Mouse (Mus musculus) kidney, postnatal 0 days (tissue): ENCODE data around the gene Scn3a. TPM values are rescaled to one million over a fixed set of nuclear protein-coding genes. Genes with fewer than 3 reads are reported as not detected.

ENCODE experiments used
- ATAC-seq: fragments of 200-750 bp; cut with Nextera tagmentation; replicated peaks from 2 replicates; pipeline ENCODE4 v1.8.0; 2017; ENCODE audit warnings: low read depth, moderate number of reproducible peaks, moderate TSS enrichment, moderate library complexity; ENCODE audit not compliant: low FRiP score
- DNase-seq: peaks from one replicate; pipeline ENCODE4 v3.0.0-alpha.2; 2016; ENCODE audit warnings: low spot score
- H3K27ac ChIP-seq: fragments of 300-500 bp; sonication (generic); 2 replicates; pipeline ENCODE4 v1.5.1; 2014; ENCODE audit warnings: mild to moderate bottlenecking
- H3K27me3 ChIP-seq: fragments of 300-500 bp; sonication (generic); 2 replicates; pipeline ENCODE4 v1.6.1; 2014; ENCODE audit warnings: low read length, mixed read lengths; ENCODE audit not compliant: insufficient read depth
- H3K36me3 ChIP-seq: fragments of 300-500 bp; sonication (generic); 2 replicates; pipeline ENCODE4 v1.6.1; 2014; ENCODE audit warnings: low read length, mixed read lengths; ENCODE audit not compliant: insufficient read depth
- H3K4me1 ChIP-seq: fragments of 300-500 bp; sonication (generic); replicated peaks from 2 replicates; pipeline ENCODE4 v1.6.1; 2014; ENCODE audit warnings: antibody characterized with exemption, low read length, mixed read lengths; ENCODE audit not compliant: insufficient read depth
- H3K4me2 ChIP-seq: fragments of 300-500 bp; sonication (generic); 2 replicates; pipeline ENCODE4 v1.6.1; 2014; ENCODE audit warnings: mild to moderate bottlenecking, low read length, moderate library complexity, mixed read lengths
- H3K4me3 ChIP-seq: fragments of 300-500 bp; sonication (generic); replicated peaks from 2 replicates; pipeline ENCODE4 v1.5.1; 2014; ENCODE audit warnings: low read depth, low read length
- H3K9ac ChIP-seq: fragments of 300-500 bp; sonication (generic); 2 replicates; pipeline ENCODE4 v1.6.1; 2014; ENCODE audit warnings: low read depth, low read length
- H3K9me3 ChIP-seq: fragments of 300-500 bp; sonication (generic); replicated peaks from 2 replicates; pipeline ENCODE4 v1.6.1; 2016; ENCODE audit warnings: low read length, inconsistent platforms, mixed read lengths
- CTCF ChIP-seq: IDR thresholded peaks from 2 replicates; pipeline ENCODE4 v1.5.1; 2016; ENCODE audit warnings: antibody characterized with exemption, low read depth, mild to moderate bottlenecking, moderate library complexity
- WGBS: fragments of 180-500 bp; shearing (Covaris S2); extraction: QIAGEN DNeasy Blood & Tissue Kit; methylation state at CpG from one replicate; pipeline ENCODE4 v1.1.7; 2014; 5-methylcytosine and 5-hydroxymethylcytosine counted together
- polyA plus RNA-seq: library from polyadenylated mRNA; unstranded; fragments of >200 nt; fragmentation: Nextera tagmentation; extraction: Ambion mirVana; gene quantifications from 2 replicates; pipeline ENCODE4 v1.2.1, GENCODE M21; 2015

The Scn3a gene
- polyA plus RNA-seq, 1 experiment from 2014 or later, result 0.25 TPM

- Histone ChIP-seq H3K27ac (no peak overlapping the region), H3K4me1 (no peaks in the 10 kb centered on the region), H3K9ac (no peak overlapping the region), H3K36me3 (no peaks in the 10 kb centered on the region), H3K4me3 (no peak overlapping the region), H3K27me3 (no peaks in the 10 kb centered on the region), H3K9me3 (no peaks in the 10 kb centered on the region), H3K4me2 (no peak overlapping the region)
- DNase-seq (no peak), ATAC-seq (no peak)
- 79% methylated on average over 6 of the region's 6 CpGs for WGBS
- no peak for TF ChIP-seq CTCF
Measured at GRCm38 (mm10) chr2:65548665-65549064, 18.8 kb downstream of the Scn3a start.

GRCm38 (mm10) chr2:65547341-65547740 is 20.1 kb downstream of the Scn3a start:
- Histone ChIP-seq H3K4me3 (no peak overlapping the region), H3K9ac (no peak overlapping the region), H3K9me3 (no peaks in the 10 kb centered on the region), H3K4me1 (no peaks in the 10 kb centered on the region), H3K36me3 (no peaks in the 10 kb centered on the region), H3K27me3 (no peaks in the 10 kb centered on the region), H3K4me2 (no peak overlapping the region), H3K27ac (no peak overlapping the region)
- no peak for TF ChIP-seq CTCF
- WGBS, result 49% methylated on average over 4 of the region's 4 CpGs
- no peak for ATAC-seq
- no peak for DNase-seq

GRCm38 (mm10) chr2:65542906-65543592 is 24.4 kb downstream of the Scn3a start:
- Histone ChIP-seq H3K4me2 (no peak overlapping the region), H3K36me3 (no peaks in the 10 kb centered on the region), H3K4me3 (no peak overlapping the region), H3K4me1 (no peaks in the 10 kb centered on the region), H3K27me3 (no peaks in the 10 kb centered on the region), H3K27ac (no peak overlapping the region), H3K9me3 (no peaks in the 10 kb centered on the region), H3K9ac (no peak overlapping the region)
- ATAC-seq (0 out of 2 replicates have a peak, but pooled peaks have one; percentile 25), DNase-seq (no peak)
- TF ChIP-seq CTCF, result no peak
- 23% methylated on average over 10 of the region's 10 CpGs for WGBS

- no peak overlapping the region for H3K4me3 ChIP-seq
- 70% methylated on average over 1 of the region's 1 CpGs for whole genome bisulfite sequencing
- no peak overlapping the region for H3K9ac ChIP-seq
- H3K4me1 ChIP-seq, result no peaks in the 10 kb centered on the region
- H3K27me3 ChIP-seq, result no peaks in the 10 kb centered on the region
- no peak overlapping the region for H3K4me2 ChIP-seq
- H3K36me3 ChIP-seq, result no peaks in the 10 kb centered on the region
- DNase-seq (no peak), ATAC-seq (no peak)
- H3K27ac ChIP-seq, result no peak overlapping the region
- no peak for TF ChIP-seq CTCF
- H3K9me3 ChIP-seq, result no peaks in the 10 kb centered on the region
Measured at GRCm38 (mm10) chr2:65541781-65542180, 25.6 kb downstream of the Scn3a start.

GRCm38 (mm10) chr2:65538436-65538835 is 29.0 kb downstream of the Scn3a start:
- H3K36me3 ChIP-seq, result no peaks in the 10 kb centered on the region
- H3K9ac ChIP-seq, result no peak overlapping the region
- ATAC-seq, result no peak
- no peak for DNase-seq
- H3K27me3 ChIP-seq, result no peaks in the 10 kb centered on the region
- H3K27ac ChIP-seq, result no peak overlapping the region
- no peak overlapping the region for H3K4me3 ChIP-seq
- no peaks in the 10 kb centered on the region for H3K4me1 ChIP-seq
- WGBS, result 28% methylated on average over 5 of the region's 5 CpGs
- TF ChIP-seq CTCF, result no peak
- H3K4me2 ChIP-seq, result no peak overlapping the region
- no peaks in the 10 kb centered on the region for H3K9me3 ChIP-seq

- H3K9me3 ChIP-seq, result no peaks in the 10 kb centered on the region
- H3K36me3 ChIP-seq, result no peaks in the 10 kb centered on the region
- no peaks in the 10 kb centered on the region for H3K4me1 ChIP-seq
- WGBS, result 63% methylated on average over 10 of the region's 10 CpGs
- no peak for TF ChIP-seq CTCF
- no peak overlapping the region for H3K4me2 ChIP-seq
- DNase-seq (no peak), ATAC-seq (no peak)
- no peak overlapping the region for H3K27ac ChIP-seq
- no peaks in the 10 kb centered on the region for H3K27me3 ChIP-seq
- H3K9ac ChIP-seq, result no peak overlapping the region
- no peak overlapping the region for H3K4me3 ChIP-seq
Measured at GRCm38 (mm10) chr2:65532127-65532854, 35.1 kb downstream of the Scn3a start.
